9 mouse cellular contexts compared by ENCODE assay signal in genomic region chr2:156841841-156842706, GRCm38 (mm10). TPM values are rescaled to one million over a fixed set of nuclear protein-coding genes. Genes with fewer than 3 reads are reported as not detected.
DNase-seq lines count a peak whose midpoint lies in the region; ATAC-seq and TF ChIP-seq lines count a peak whose summit lies in the region.
"Had no signal": no experiment of that assay in that cellular context is flagged by ENCODE, and none has a peak within 500 bp of the region (broad histone marks: within the 10 kb centered on the region; RNA-seq: fewer than 3 reads in every experiment).

No protein-coding gene starts in this region.

- peak; percentile 88 for DNase-seq in ES-CJ7 (ENCODE audit: low read depth, low spot score)
- peak; percentile 58 for DNase-seq in embryo, embryonic 10.5 days (ENCODE audit: low spot score)
- peak; percentile 41 to 48 for DNase-seq in heart, adult 2 months
- peak; percentile 43 for DNase-seq in skeletal muscle tissue, adult 2 months (ENCODE audit: low read depth, low spot score)
- DNase-seq in layer of hippocampus, adult 11-12 months (ENCODE audit: low spot score), result no peak

- TF ChIP-seq CTCF in C2C12 (IDR thresholded peaks at IDR 0.05; ENCODE audit: control insufficient read depth, insufficient read depth, insufficient read length), result no peak
- TF ChIP-seq CTCF in heart, adult 2 months (IDR thresholded peaks at IDR 0.05), result peak; percentile 14

- no peak for ATAC-seq in kidney, embryonic 16.5 days (ENCODE audit: low FRiP score, low TSS enrichment)

- no peaks in the 10 kb centered on the region for H3K27me3 ChIP-seq in C2C12 (ENCODE audit: control insufficient read depth, insufficient read depth, insufficient read length)
- no peaks in the 10 kb centered on the region for H3K27me3 ChIP-seq in heart, adult 2 months (ENCODE audit: control insufficient read depth, insufficient read depth, low read length)
- H3K27me3 ChIP-seq in kidney, embryonic 16.5 days (ENCODE audit: insufficient read depth, low read length), result no peaks in the 10 kb centered on the region
- peaks cover 45% of the 10 kb centered on the region for H3K27me3 ChIP-seq in megakaryocyte, embryonic 14.5 days (replicated peaks)

- no peak for TF ChIP-seq POLR2A in heart, adult 2 months (IDR thresholded peaks at IDR 0.05; ENCODE audit: insufficient read depth, low read depth, low read length)

- H3ac ChIP-seq in C2C12 (ENCODE audit: control insufficient read depth, insufficient read length, low read depth), result peak overlapping the region; percentile 40

- no peak overlapping the region for H3K27ac ChIP-seq in heart, adult 2 months
- H3K27ac ChIP-seq in kidney, embryonic 16.5 days (ENCODE audit: low read length), result peak overlapping the region; percentile 94
- H3K27ac ChIP-seq: left cerebral cortex, adult 2 months had no signal

- H3K79me3 ChIP-seq in C2C12 (ENCODE audit: low read depth), result peaks cover 15% of the 10 kb centered on the region

- H3K4me3 ChIP-seq in C2C12 (ENCODE audit: insufficient read depth, poor library complexity, severe bottlenecking), result peak overlapping the region; percentile 66
- peak overlapping the region; percentile 63 for H3K4me3 ChIP-seq in heart, adult 2 months
- H3K4me3 ChIP-seq in kidney, embryonic 16.5 days (ENCODE audit: low read length), result peak overlapping the region; percentile 78
- H3K4me3 ChIP-seq in megakaryocyte, embryonic 14.5 days (replicated peaks), result peak overlapping the region; percentile 93

- TF ChIP-seq EP300 in heart, adult 2 months (IDR thresholded peaks at IDR 0.05; ENCODE audit: insufficient read depth, low read depth, low read length), result no peak

- peaks cover 5% of the 10 kb centered on the region for H3K36me3 ChIP-seq in C2C12 (ENCODE audit: control insufficient read depth, insufficient read depth)
- H3K36me3 ChIP-seq in heart, adult 2 months (ENCODE audit: control insufficient read depth, insufficient read depth, low read length), result no peaks in the 10 kb centered on the region
- H3K36me3 ChIP-seq in kidney, embryonic 16.5 days (ENCODE audit: insufficient read depth, low read length), result peaks cover 23% of the 10 kb centered on the region
- H3K36me3 ChIP-seq in megakaryocyte, embryonic 14.5 days (replicated peaks; ENCODE audit: low read length), result peaks cover 33% of the 10 kb centered on the region

- WGBS in heart, adult 2 months, result 33% methylated on average over 20 of the region's 20 CpGs
- WGBS in kidney, embryonic 16.5 days, result 5% methylated on average over 20 of the region's 20 CpGs

- peaks cover 40% of the 10 kb centered on the region for H3K79me2 ChIP-seq in C2C12 (ENCODE audit: control insufficient read depth, insufficient read depth)
- H3K79me2 ChIP-seq in heart, adult 2 months (replicated peaks; ENCODE audit: control insufficient read depth, insufficient read depth, low read length), result no peaks in the 10 kb centered on the region

- peaks cover 3% of the 10 kb centered on the region; the same call in 1 of the 2 replicates for H3K4me1 ChIP-seq in heart, adult 2 months (ENCODE audit: control insufficient read depth, insufficient read depth, low read length)
- H3K4me1 ChIP-seq in kidney, embryonic 16.5 days (ENCODE audit: insufficient read depth, low read length), result peaks cover 41% of the 10 kb centered on the region
- peaks cover 35% of the 10 kb centered on the region for H3K4me1 ChIP-seq in megakaryocyte, embryonic 14.5 days

- H3K9ac ChIP-seq in heart, adult 2 months (ENCODE audit: low read depth, low read length), result no peak overlapping the region
- H3K9ac ChIP-seq in kidney, embryonic 16.5 days (replicated peaks; ENCODE audit: low read length), result peak overlapping the region; percentile 82

- H3K9me3 ChIP-seq in kidney, embryonic 16.5 days (ENCODE audit: low read length), result no peaks in the 10 kb centered on the region
- no peaks in the 10 kb centered on the region for H3K9me3 ChIP-seq in megakaryocyte, embryonic 14.5 days

- intact Hi-C loops in heart, adult 2 months (cut with DNase I), result loop anchor here (10.0 kb wide), 1 partner anchor 297 kb away; the partner anchor contains the start of gene Aar2

- peak overlapping the region; percentile 86 for H3K4me2 ChIP-seq in kidney, embryonic 16.5 days (replicated peaks; ENCODE audit: low read depth, low read length)

TF ChIP-seq in C2C12, 6 proteins besides CTCF, POLR2A, EP300 and RAD21:
- TF ChIP-seq USF1 (IDR thresholded peaks at IDR 0.05; ENCODE audit: low read depth) (no peak), MYOD1 (IDR thresholded peaks at IDR 0.05; ENCODE audit: control insufficient read depth, insufficient read length, low read depth) (peak; percentile 36), MYOG (IDR thresholded peaks at IDR 0.05; ENCODE audit: control insufficient read depth, extremely low read depth, insufficient read length) (no peak), FOSL1 (IDR thresholded peaks at IDR 0.05; ENCODE audit: insufficient read depth, low read length, poor library complexity, severe bottlenecking) (peak; percentile 35)

RNA-seq across cellular contexts. Expression of gene Tgif2, which starts 2.3 kb away (rescaled TPM):
- 19.6 TPM for polyA plus RNA-seq in C2C12 (2012; fragmentation: generic; extraction: Trizol)
- under 1 TPM; 0.63 to 0.66 TPM for total RNA-seq in heart, adult 2 months (2021)
- 0.76 and 1.2 TPM in 2 replicates for polyA plus RNA-seq in heart, adult 2 months (2012; rRNA removed)
- 69.5 and 71.1 TPM in 2 replicates for polyA plus RNA-seq in kidney, embryonic 16.5 days (2015; fragmentation: Nextera tagmentation; extraction: Ambion mirVana)
- 5.1 and 8.1 TPM in 2 replicates for polyA plus RNA-seq in megakaryocyte, embryonic 14.5 days (2012; ENCODE audit: insufficient read depth, low replicate concordance)

RNA-seq across cellular contexts. Expression of gene 4930518I15Rik, which starts 15.7 kb away (rescaled TPM):
- 0.27 TPM for polyA plus RNA-seq in C2C12 (2012; fragmentation: generic; extraction: Trizol)
- under 1 TPM; 0.55 to 0.84 TPM for total RNA-seq in heart, adult 2 months (2021)
- 0.59 and 1.7 TPM in 2 replicates for polyA plus RNA-seq in heart, adult 2 months (2012; rRNA removed)
- 8.0 and 9.9 TPM in 2 replicates for polyA plus RNA-seq in kidney, embryonic 16.5 days (2015; fragmentation: Nextera tagmentation; extraction: Ambion mirVana)
- polyA plus RNA-seq in megakaryocyte, embryonic 14.5 days (2012; ENCODE audit: insufficient read depth, low replicate concordance), result 0.13 TPM in 1 of 2 replicates, not detected in the other

RNA-seq across cellular contexts. Expression of gene Rab5if, which starts 20.9 kb away (rescaled TPM):
- polyA plus RNA-seq in C2C12 (2012; fragmentation: generic; extraction: Trizol), result 228 TPM
- total RNA-seq in heart, adult 2 months (2021), result 100 to 1,000 TPM; 104 to 116 TPM
- 64.4 and 119 TPM in 2 replicates for polyA plus RNA-seq in heart, adult 2 months (2012; rRNA removed)
- 167 and 168 TPM in 2 replicates for polyA plus RNA-seq in kidney, embryonic 16.5 days (2015; fragmentation: Nextera tagmentation; extraction: Ambion mirVana)
- 175 and 255 TPM in 2 replicates for polyA plus RNA-seq in megakaryocyte, embryonic 14.5 days (2012; ENCODE audit: insufficient read depth, low replicate concordance)

RNA-seq across cellular contexts. Expression of gene Sla2, which starts 44.9 kb away (rescaled TPM):
- polyA plus RNA-seq in C2C12 (2012; fragmentation: generic; extraction: Trizol), result 0.13 TPM
- total RNA-seq in heart, adult 2 months (2021), result not detected
- 0.33 TPM in 1 of 2 replicates, not detected in the other for polyA plus RNA-seq in heart, adult 2 months (2012; rRNA removed)
- polyA plus RNA-seq in kidney, embryonic 16.5 days (2015; fragmentation: Nextera tagmentation; extraction: Ambion mirVana), result 0.14 and 0.36 TPM in 2 replicates
- polyA plus RNA-seq in megakaryocyte, embryonic 14.5 days (2012; ENCODE audit: insufficient read depth, low replicate concordance), result 86.1 and 150 TPM in 2 replicates
